ENCODE assay signal across 8 mouse cellular contexts in the genomic region with DNA sequence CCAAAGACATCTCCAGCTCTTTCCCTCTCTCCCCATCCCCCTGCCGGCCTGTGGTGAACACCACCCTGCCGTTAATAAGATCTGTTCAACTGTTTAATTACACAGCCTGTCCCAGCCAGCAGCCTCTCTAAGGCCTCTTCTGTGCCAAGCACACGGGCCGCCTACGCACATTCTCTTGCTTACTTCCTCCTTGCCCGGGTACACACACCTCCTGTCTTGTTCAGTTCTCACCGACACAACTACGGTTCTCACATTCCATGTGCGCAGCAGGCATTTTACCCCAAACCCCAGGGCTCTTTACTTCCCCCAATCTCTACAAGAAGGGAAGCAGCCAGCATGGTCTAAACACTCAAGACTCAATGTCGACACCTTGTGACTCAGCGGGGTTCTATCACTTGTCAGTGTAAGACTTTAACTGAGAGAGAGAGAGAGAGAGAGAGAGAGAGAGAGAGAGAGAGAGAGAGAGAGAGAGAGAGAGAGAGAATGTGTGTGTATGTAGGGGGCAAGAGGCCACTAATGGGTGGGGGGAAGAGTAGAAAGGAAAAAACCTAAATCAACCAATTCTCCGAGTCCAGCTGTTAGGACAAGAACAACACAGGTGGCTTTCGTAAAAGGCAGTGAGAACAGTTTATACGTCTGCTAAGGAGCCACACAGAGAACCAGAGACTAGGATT.
A peak's percentile ranks its signal among the peaks of the same experiment; 100 is the strongest.
DNase-seq lines count a peak whose midpoint lies in the region; ATAC-seq and TF ChIP-seq lines count a peak whose summit lies in the region.

No protein-coding gene starts in this region.

- no peaks in the 10 kb centered on the region for H3K27me3 ChIP-seq in intestine, embryonic 15.5 days (replicated peaks)
- no peaks in the 10 kb centered on the region for H3K27me3 ChIP-seq in hindbrain, embryonic 10.5 days (ENCODE audit: insufficient read depth, poor library complexity, severe bottlenecking)

- 59% methylated on average over 14 of the region's 14 CpGs for WGBS in intestine, embryonic 15.5 days
- WGBS in hindbrain, embryonic 10.5 days = 81% methylated on average over 14 of the region's 14 CpGs

- TF ChIP-seq POLR2A in embryonic fibroblast, embryonic 13.5 days (IDR thresholded peaks at IDR 0.05; ENCODE audit: low read depth, low read length) = no peak

- H3K4me1 ChIP-seq in embryonic fibroblast, embryonic 13.5 days (ENCODE audit: control insufficient read depth, insufficient read depth, low read length) = peaks cover 55% of the 10 kb centered on the region
- peaks cover 34% of the 10 kb centered on the region for H3K4me1 ChIP-seq in intestine, embryonic 15.5 days (replicated peaks)
- peaks cover 36% of the 10 kb centered on the region for H3K4me1 ChIP-seq in hindbrain, embryonic 10.5 days (replicated peaks)

- intact Hi-C loops in left cerebral cortex, postnatal 4 days (cut with DNase I) = loop anchor here (5.0 kb wide), 1 partner anchor 78 kb away; no protein-coding TSS in a partner anchor
- intact Hi-C loops in left cerebral cortex, postnatal 36 days (cut with DNase I) = loop anchor here (5.0 to 10.0 kb wide), 3 partner anchors 38 to 375 kb away; partner anchors contain the start of gene Mkln1

- peak; percentile 63 for DNase-seq in left cerebral cortex, postnatal 4 days
- no peak for DNase-seq in left cerebral cortex, postnatal 36 days (ENCODE audit: low spot score in 2 of 2)
- DNase-seq in naive thymus-derived CD4-positive, alpha-beta T cell, adult 2 months (ENCODE audit: low read depth) = peak; percentile 72
- DNase-seq in hindbrain, embryonic 10.5 days (ENCODE audit: low spot score) = no peak
- no peak for DNase-seq in adrenal gland, postnatal 4 days (ENCODE audit: low spot score in 2 of 2)

- H3K4me2 ChIP-seq in intestine, embryonic 15.5 days (replicated peaks) = no peak overlapping the region

- H3K4me3 ChIP-seq in embryonic fibroblast, embryonic 13.5 days (ENCODE audit: insufficient read depth, low read length) = no peak overlapping the region
- no peak overlapping the region for H3K4me3 ChIP-seq in intestine, embryonic 15.5 days (replicated peaks)
- H3K4me3 ChIP-seq in hindbrain, embryonic 10.5 days = no peak overlapping the region

- no peaks in the 10 kb centered on the region for H3K36me3 ChIP-seq in intestine, embryonic 15.5 days
- no peaks in the 10 kb centered on the region for H3K36me3 ChIP-seq in hindbrain, embryonic 10.5 days

- no peak overlapping the region for H3K9ac ChIP-seq in intestine, embryonic 15.5 days

- H3K9me3 ChIP-seq in intestine, embryonic 15.5 days = no peaks in the 10 kb centered on the region
- no peaks in the 10 kb centered on the region for H3K9me3 ChIP-seq in hindbrain, embryonic 10.5 days

- ATAC-seq in activated CD4-positive, CD25-positive, alpha-beta regulatory T cell, adult 4 months = peak; percentile 66
- ATAC-seq in intestine, embryonic 15.5 days = no peak

- no peak for TF ChIP-seq CTCF in embryonic fibroblast, embryonic 13.5 days (IDR thresholded peaks at IDR 0.05; ENCODE audit: borderline replicate concordance, insufficient read depth, low read length)

- H3K27ac ChIP-seq in embryonic fibroblast, embryonic 13.5 days (ENCODE audit: insufficient read depth, low read length) = peak overlapping the region; percentile 97
- H3K27ac ChIP-seq in intestine, embryonic 15.5 days = no peak overlapping the region
- H3K27ac ChIP-seq in hindbrain, embryonic 10.5 days = no peak overlapping the region

Comparison
In these comparisons a context has a peak if more than half of its experiments do, and no peak if none do; other contexts are left out.
1. DNase-seq: peak in left cerebral cortex, postnatal 4 days (single experiment) and naive thymus-derived CD4-positive, alpha-beta T cell, adult 2 months (single experiment); none in left cerebral cortex, postnatal 36 days (0 of 2), hindbrain, embryonic 10.5 days (single experiment) and adrenal gland, postnatal 4 days (0 of 2).